Mouse (Mus musculus) bone marrow macrophage, adult 2 months (primary cell): Measurements from ENCODE around the gene A730049H05Rik.

Experiments used
- CTCF ChIP-seq: IDR thresholded peaks from 2 replicates; pipeline ENCODE4 v1.5.1; 2012; ENCODE audit warnings: low read depth, mild to moderate bottlenecking, low read length, moderate library complexity
- POLR2A ChIP-seq: IDR thresholded peaks from 2 replicates; pipeline ENCODE4 v1.6.1; 2012; ENCODE audit warnings: mild to moderate bottlenecking, low read depth, low read length, borderline replicate concordance

DNA sequence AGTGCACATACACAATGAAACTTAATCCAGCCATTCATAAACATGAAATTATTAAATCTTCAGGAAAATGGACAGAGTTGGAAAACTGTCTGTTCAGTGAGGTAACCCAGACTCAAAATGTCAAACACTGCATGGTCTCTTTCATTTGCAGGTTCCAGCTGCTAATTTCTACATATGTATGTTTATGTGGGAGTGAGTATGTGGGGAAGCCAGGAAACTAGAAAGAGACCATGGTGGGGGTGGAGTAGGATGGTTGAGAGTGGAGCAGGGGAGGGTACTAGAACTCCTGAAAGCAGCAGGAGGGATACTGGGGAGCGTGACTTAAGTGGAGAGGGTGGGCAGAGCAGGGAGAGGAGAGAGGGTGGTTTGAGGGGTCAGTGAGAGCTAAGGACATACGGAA, 14.8 kb upstream of the A730049H05Rik start:
- no peak for TF ChIP-seq POLR2A
- TF ChIP-seq CTCF = no peak
